Mouse (Mus musculus) embryonic fibroblast, embryonic 13.5 days (primary cell): ENCODE data around the gene Mbnl2.

Experiments
- CTCF ChIP-seq: IDR thresholded peaks from 2 replicates; pipeline ENCODE4 v1.5.1; 2011; ENCODE audit warnings: mild to moderate bottlenecking, control low read depth, low read length, moderate library complexity, borderline replicate concordance; ENCODE audit not compliant: insufficient read depth
- POLR2A ChIP-seq: IDR thresholded peaks from 2 replicates; pipeline ENCODE4 v1.6.1; 2011; ENCODE audit warnings: low read depth, mild to moderate bottlenecking, control low read depth, low read length, moderate library complexity

GRCm38 (mm10) chr14:120300191-120300590, 24.7 kb downstream of the Mbnl2 start:
- no peak for TF ChIP-seq CTCF
- TF ChIP-seq POLR2A = no peak
